ENCODE assay signal across 24 mouse cellular contexts in the genomic region with DNA sequence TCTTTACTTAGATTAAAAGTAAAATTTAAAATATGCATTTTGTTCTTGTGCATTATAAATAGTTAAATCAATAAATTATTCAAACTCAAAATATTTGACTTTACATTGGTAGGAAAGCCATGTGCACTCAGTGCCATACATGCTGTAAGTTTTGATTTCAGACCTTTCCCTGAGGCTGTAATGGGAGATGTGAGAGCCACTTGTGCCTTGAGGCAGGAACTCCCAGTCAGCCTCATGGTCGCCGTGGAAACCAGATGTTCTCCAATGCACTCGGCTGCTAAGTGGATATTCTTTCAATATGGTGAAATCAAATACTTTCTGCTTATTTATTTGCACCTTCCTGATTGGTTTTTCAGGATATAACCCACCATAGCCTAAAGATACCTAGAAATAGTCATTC. TPM values are rescaled to one million over a fixed set of nuclear protein-coding genes. Genes with fewer than 3 reads are reported as not detected.
A peak's percentile ranks its signal among the peaks of the same experiment; 100 is the strongest.
DNase-seq lines count a peak whose midpoint lies in the region; ATAC-seq lines count a peak whose summit lies in the region.
"Had no signal": no experiment of that assay in that cellular context is flagged by ENCODE, and none has a peak within 500 bp of the region (broad histone marks: within the 10 kb centered on the region; RNA-seq: fewer than 3 reads in every experiment).

No protein-coding gene starts in this region.

- no peak overlapping the region for H3K4me2 ChIP-seq in hindbrain, embryonic 16.5 days (ENCODE audit: low read length)
- no peak overlapping the region for H3K4me2 ChIP-seq in midbrain, embryonic 16.5 days (ENCODE audit: low read length)
- H3K4me2 ChIP-seq: heart, embryonic 15.5 days; limb, embryonic 13.5 days; liver, embryonic 15.5 days had no signal

- DNase-seq in hindbrain, embryonic 10.5 days (ENCODE audit: low spot score): no peak
- DNase-seq in right cerebral cortex, postnatal 10 days (ENCODE audit: low spot score in 2 of 2): peak; percentile 37 to 46
- no peak for DNase-seq in right cerebral cortex, postnatal 25 days
- DNase-seq in embryonic facial prominence, embryonic 10.5 days (ENCODE audit: low spot score): peak; percentile 55
- no peak for DNase-seq in Muller cell, postnatal 12 days (ENCODE audit: inconsistent ontology term)
- DNase-seq in urinary bladder, adult 18-20 months (ENCODE audit: low spot score in 2 of 2): no peak
- DNase-seq: adrenal gland, postnatal 36 days; cerebellum, postnatal 14 days; gastrocnemius, postnatal 10 days; heart, adult 2 months; kidney, adult 18-20 months; kidney, postnatal 10 days had no signal

- H3K9ac ChIP-seq in hindbrain, embryonic 16.5 days (ENCODE audit: low read depth, low read length): no peak overlapping the region
- no peak overlapping the region for H3K9ac ChIP-seq in midbrain, embryonic 16.5 days (ENCODE audit: low read depth, low read length)
- H3K9ac ChIP-seq: heart, embryonic 15.5 days; limb, embryonic 13.5 days; liver, embryonic 15.5 days had no signal

- 0 out of 2 replicates have a peak, but pooled peaks have one; percentile 30 for ATAC-seq in hindbrain, embryonic 16.5 days
- ATAC-seq in midbrain, embryonic 16.5 days: peak; percentile 86
- ATAC-seq: lung, postnatal 0 days had no signal

- WGBS in hindbrain, embryonic 16.5 days: 63% methylated on average over 3 of the region's 3 CpGs
- 62% methylated on average over 3 of the region's 3 CpGs for WGBS in hindbrain, embryonic 10.5 days
- whole genome bisulfite sequencing in embryonic facial prominence, embryonic 10.5 days: 57% methylated on average over 3 of the region's 3 CpGs
- 45% methylated on average over 3 of the region's 3 CpGs for WGBS in midbrain, embryonic 16.5 days

- H3K4me3 ChIP-seq in hindbrain, embryonic 16.5 days (ENCODE audit: low read length): no peak overlapping the region
- H3K4me3 ChIP-seq in hindbrain, embryonic 10.5 days: no peak overlapping the region
- H3K4me3 ChIP-seq in embryonic facial prominence, embryonic 10.5 days: no peak overlapping the region
- no peak overlapping the region for H3K4me3 ChIP-seq in midbrain, embryonic 16.5 days (ENCODE audit: low read depth, low read length)
- H3K4me3 ChIP-seq: heart, adult 2 months; heart, embryonic 15.5 days; layer of hippocampus, adult 2 months; left cerebral cortex, adult 2 months; limb, embryonic 13.5 days; liver, embryonic 15.5 days had no signal

- H3K9me3 ChIP-seq in hindbrain, embryonic 16.5 days (ENCODE audit: control insufficient read depth, low read length): no peaks in the 10 kb centered on the region
- H3K9me3 ChIP-seq in hindbrain, embryonic 10.5 days: no peaks in the 10 kb centered on the region
- no peaks in the 10 kb centered on the region for H3K9me3 ChIP-seq in embryonic facial prominence, embryonic 10.5 days
- no peaks in the 10 kb centered on the region for H3K9me3 ChIP-seq in midbrain, embryonic 16.5 days (replicated peaks; ENCODE audit: control insufficient read depth, low read length, poor library complexity, severe bottlenecking)
- H3K9me3 ChIP-seq: heart, embryonic 15.5 days; limb, embryonic 13.5 days; liver, embryonic 15.5 days had no signal

- H3K27ac ChIP-seq in hindbrain, embryonic 16.5 days (ENCODE audit: low read depth, low read length): no peak overlapping the region
- H3K27ac ChIP-seq in hindbrain, embryonic 10.5 days: no peak overlapping the region
- no peak overlapping the region for H3K27ac ChIP-seq in embryonic facial prominence, embryonic 10.5 days (replicated peaks)
- no peak overlapping the region for H3K27ac ChIP-seq in midbrain, embryonic 16.5 days (ENCODE audit: low read length)
- H3K27ac ChIP-seq: heart, adult 2 months; heart, embryonic 15.5 days; layer of hippocampus, adult 2 months; left cerebral cortex, adult 2 months; limb, embryonic 13.5 days; liver, embryonic 15.5 days had no signal

- H3K27me3 ChIP-seq in hindbrain, embryonic 16.5 days (replicated peaks; ENCODE audit: control insufficient read depth, insufficient read depth, low read length): no peaks in the 10 kb centered on the region
- no peaks in the 10 kb centered on the region for H3K27me3 ChIP-seq in hindbrain, embryonic 10.5 days (ENCODE audit: insufficient read depth, poor library complexity, severe bottlenecking)
- no peaks in the 10 kb centered on the region for H3K27me3 ChIP-seq in embryonic facial prominence, embryonic 10.5 days (replicated peaks; ENCODE audit: low read depth, poor library complexity, severe bottlenecking)
- no peaks in the 10 kb centered on the region for H3K27me3 ChIP-seq in midbrain, embryonic 16.5 days (ENCODE audit: control insufficient read depth, insufficient read depth, low read depth, low read length)
- H3K27me3 ChIP-seq: heart, embryonic 15.5 days; limb, embryonic 13.5 days; liver, embryonic 15.5 days had no signal

- peaks cover 3% of the 10 kb centered on the region for H3K4me1 ChIP-seq in hindbrain, embryonic 16.5 days (ENCODE audit: control insufficient read depth, insufficient read depth, low read depth, low read length)
- no peaks in the 10 kb centered on the region for H3K4me1 ChIP-seq in hindbrain, embryonic 10.5 days (replicated peaks)
- H3K4me1 ChIP-seq in embryonic facial prominence, embryonic 10.5 days: peaks cover 7% of the 10 kb centered on the region; the same call in 1 of the 2 replicates
- peaks cover 5% of the 10 kb centered on the region for H3K4me1 ChIP-seq in midbrain, embryonic 16.5 days (ENCODE audit: control insufficient read depth, insufficient read depth, low read length)
- H3K4me1 ChIP-seq: heart, embryonic 15.5 days; limb, embryonic 13.5 days; liver, embryonic 15.5 days had no signal

- no peaks in the 10 kb centered on the region for H3K36me3 ChIP-seq in hindbrain, embryonic 16.5 days (ENCODE audit: control insufficient read depth, insufficient read depth, low read length)
- no peaks in the 10 kb centered on the region for H3K36me3 ChIP-seq in hindbrain, embryonic 10.5 days
- no peaks in the 10 kb centered on the region for H3K36me3 ChIP-seq in embryonic facial prominence, embryonic 10.5 days (replicated peaks)
- no peaks in the 10 kb centered on the region for H3K36me3 ChIP-seq in midbrain, embryonic 16.5 days (ENCODE audit: control insufficient read depth, insufficient read depth, low read length)
- H3K36me3 ChIP-seq: heart, embryonic 15.5 days; limb, embryonic 13.5 days; liver, embryonic 15.5 days had no signal

RNA-seq across cellular contexts. Expression of a gene that starts 35.6 kb away (rescaled TPM):
- polyA plus RNA-seq in hindbrain, embryonic 16.5 days (2015; fragmentation: Nextera tagmentation; extraction: Ambion mirVana): not detected in 2 replicates
- polyA plus RNA-seq in hindbrain, embryonic 10.5 days (2016; fragmentation: Nextera tagmentation; extraction: Ambion mirVana): not detected in 2 replicates
- polyA plus RNA-seq in embryonic facial prominence, embryonic 10.5 days (2016; fragmentation: Nextera tagmentation; extraction: Ambion mirVana): not detected in 2 replicates
- polyA plus RNA-seq in midbrain, embryonic 16.5 days (2015; fragmentation: Nextera tagmentation; extraction: Ambion mirVana): not detected in 2 replicates
- polyA plus RNA-seq: frontal cortex, adult 2 months; heart, adult 2 months; heart, embryonic 15.5 days; limb, embryonic 13.5 days; liver, embryonic 15.5 days; lung, postnatal 0 days; neural tube, embryonic 11.5 days; small intestine, adult 2 months; urinary bladder, adult 2 months had no signal

Comparison
In these comparisons a context has a peak if more than half of its experiments do, and no peak if none do; other contexts are left out.
1. DNase-seq: peak in right cerebral cortex, postnatal 10 days (2 of 2) and embryonic facial prominence, embryonic 10.5 days (single experiment); none in hindbrain, embryonic 10.5 days (single experiment), right cerebral cortex, postnatal 25 days (single experiment), Muller cell, postnatal 12 days (single experiment) and urinary bladder, adult 18-20 months (0 of 2).